Mouse (Mus musculus) midbrain, embryonic 13.5 days (tissue): Measurements from ENCODE around the gene Vmn2r70. TPM values are rescaled to one million over a fixed set of nuclear protein-coding genes. Genes with fewer than 3 reads are reported as not detected.

Experiments used
- ATAC-seq: fragments of 200-750 bp; cut with Nextera tagmentation; 2 replicates; pipeline ENCODE4 v1.8.0; 2017; ENCODE audit warnings: mild to moderate bottlenecking, moderate TSS enrichment, moderate library complexity
- H3K27ac ChIP-seq: fragments of 300-500 bp; sonication (generic); 2 replicates; pipeline ENCODE4 v1.5.1; 2015; ENCODE audit warnings: inconsistent platforms, mild to moderate bottlenecking, moderate library complexity
- H3K27me3 ChIP-seq: fragments of 300-500 bp; sonication (generic); 2 replicates; pipeline ENCODE4 v1.6.1; 2015; ENCODE audit warnings: mild to moderate bottlenecking, inconsistent platforms
- H3K36me3 ChIP-seq: fragments of 300-500 bp; sonication (generic); 2 replicates; pipeline ENCODE4 v1.6.1; 2015; ENCODE audit warnings: mild to moderate bottlenecking, inconsistent platforms
- H3K4me1 ChIP-seq: fragments of 300-500 bp; sonication (generic); replicated peaks from 2 replicates; pipeline ENCODE4 v1.6.1; 2015; ENCODE audit warnings: inconsistent platforms
- H3K4me2 ChIP-seq: fragments of 300-500 bp; sonication (generic); replicated peaks from 2 replicates; pipeline ENCODE4 v1.6.1; 2015; ENCODE audit warnings: moderate library complexity, mild to moderate bottlenecking, inconsistent platforms
- H3K4me3 ChIP-seq: fragments of 300-500 bp; sonication (generic); replicated peaks from 2 replicates; pipeline ENCODE4 v1.5.1; 2015; ENCODE audit warnings: mild to moderate bottlenecking, inconsistent platforms
- H3K9ac ChIP-seq: fragments of 300-500 bp; sonication (generic); replicated peaks from 2 replicates; pipeline ENCODE4 v1.6.1; 2015; ENCODE audit warnings: mild to moderate bottlenecking, inconsistent platforms
- H3K9me3 ChIP-seq: fragments of 300-500 bp; sonication (generic); 2 replicates; pipeline ENCODE4 v1.6.1; 2016; ENCODE audit warnings: mild to moderate bottlenecking, inconsistent platforms
- WGBS: fragments of 180-500 bp; shearing (Covaris S2); methylation state at CpG from one replicate; pipeline ENCODE4 v1.1.7; 2015; 5-methylcytosine and 5-hydroxymethylcytosine counted together
- polyA plus RNA-seq: library from polyadenylated mRNA; unstranded; fragments of >200 nt; fragmentation: Nextera tagmentation; extraction: Ambion mirVana; gene quantifications from 2 replicates; pipeline ENCODE4 v1.2.1, GENCODE M21; 2015

Vmn2r70 gene
- polyA plus RNA-seq: not detected in 2 replicates

DNA sequence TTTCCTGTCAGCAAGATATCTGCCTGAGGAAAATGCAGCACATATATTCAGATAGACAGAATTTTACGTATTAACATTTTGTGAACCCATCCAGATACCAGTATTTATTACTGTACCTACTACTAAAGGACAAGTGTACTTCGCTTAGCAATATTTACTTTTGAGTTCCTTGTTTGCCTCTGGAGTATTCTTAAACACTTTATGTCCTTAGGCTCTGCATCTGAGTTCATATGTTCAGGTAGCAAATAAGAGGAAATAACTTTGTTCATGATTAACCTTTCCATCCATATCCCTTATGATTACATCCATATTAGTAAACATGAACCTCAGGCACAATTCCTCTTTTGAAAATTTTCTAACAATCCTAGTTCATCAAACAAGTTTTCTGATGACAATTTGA lies at the start of gene Vmn2r70:
Gene Vmn2r70 (minus strand): TSS at position 101 of the 400 bp plus-strand sequence.
- no peak within 1 kb of the TSS for H3K4me2 ChIP-seq
- no peaks in the 10 kb centered on the region; the same call in 1 of the 2 replicates for H3K9me3 ChIP-seq
- H3K36me3 ChIP-seq: no peaks in the 10 kb centered on the region
- H3K9ac ChIP-seq: no peak within 1 kb of the TSS
- no peak within 1 kb of the TSS for H3K27ac ChIP-seq
- H3K27me3 ChIP-seq: no peaks in the 10 kb centered on the region
- ATAC-seq: no peak
- no peaks in the 10 kb centered on the region for H3K4me1 ChIP-seq
- H3K4me3 ChIP-seq: no peak within 1 kb of the TSS
- WGBS: 83% methylated on average over 2 of the region's 2 CpGs

DNA sequence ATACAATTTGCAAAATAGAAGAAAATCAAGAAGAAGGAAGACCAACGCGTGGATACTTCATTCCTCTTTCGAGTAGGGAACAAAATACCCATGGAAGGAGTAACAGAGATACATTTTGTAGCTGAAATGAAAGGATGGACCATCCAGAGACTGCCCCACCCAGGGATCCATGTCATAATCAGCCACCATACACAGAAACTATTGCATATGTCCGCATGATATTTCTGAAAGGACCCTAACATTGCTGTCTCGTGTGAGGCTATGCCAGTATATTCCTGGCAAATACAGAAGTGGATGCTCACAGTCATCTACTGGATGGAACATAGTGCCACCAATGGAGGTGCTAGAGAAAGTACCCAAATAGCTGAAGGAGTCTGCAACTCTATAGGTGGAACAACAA lies 6.2 kb downstream of the Vmn2r70 start, which contains the start of gene Vmn2r71:
Gene Vmn2r71 (plus strand): TSS at position 301 of the 400 bp plus-strand sequence.
- Histone ChIP-seq H3K27ac (no peak within 1 kb of the TSS), H3K36me3 (no peaks in the 10 kb centered on the region), H3K4me2 (no peak within 1 kb of the TSS), H3K9me3 (peaks cover 2% of the 10 kb centered on the region; the same call in 1 of the 2 replicates), H3K4me1 (no peaks in the 10 kb centered on the region), H3K9ac (no peak within 1 kb of the TSS), H3K27me3 (no peaks in the 10 kb centered on the region), H3K4me3 (no peak within 1 kb of the TSS)
- 85% methylated on average over 5 of the region's 5 CpGs for WGBS
- no peak for ATAC-seq

DNA sequence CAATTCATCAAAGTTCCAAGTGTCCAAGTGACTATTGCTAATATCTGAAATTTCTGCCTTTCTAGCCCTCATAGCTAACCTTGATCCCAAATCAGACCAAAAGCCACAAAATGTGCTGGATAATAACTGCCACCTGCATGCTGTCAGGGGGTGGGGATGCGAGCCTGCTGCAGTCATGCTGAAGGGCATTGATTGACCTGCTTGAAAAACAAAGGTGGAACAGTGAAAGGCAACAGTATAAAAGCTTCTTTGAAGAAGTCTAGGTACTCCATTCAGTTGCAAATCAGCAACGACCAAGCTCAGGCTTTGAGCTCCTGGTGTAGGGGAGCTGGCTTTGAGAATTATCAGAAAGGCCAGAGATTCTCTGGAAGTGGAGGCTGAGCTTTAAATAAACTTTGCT lies 25.9 kb downstream of the Vmn2r70 start:
- H3K27ac ChIP-seq: no peak overlapping the region
- no peaks in the 10 kb centered on the region for H3K36me3 ChIP-seq
- 74% methylated on average over 2 of the region's 2 CpGs for WGBS
- H3K9ac ChIP-seq: no peak overlapping the region
- H3K4me3 ChIP-seq: no peak overlapping the region
- H3K27me3 ChIP-seq: no peaks in the 10 kb centered on the region
- no peaks in the 10 kb centered on the region for H3K4me1 ChIP-seq
- no peak for ATAC-seq
- no peak overlapping the region for H3K4me2 ChIP-seq
- H3K9me3 ChIP-seq: peaks cover 11% of the 10 kb centered on the region; the same call in 1 of the 2 replicates

DNA sequence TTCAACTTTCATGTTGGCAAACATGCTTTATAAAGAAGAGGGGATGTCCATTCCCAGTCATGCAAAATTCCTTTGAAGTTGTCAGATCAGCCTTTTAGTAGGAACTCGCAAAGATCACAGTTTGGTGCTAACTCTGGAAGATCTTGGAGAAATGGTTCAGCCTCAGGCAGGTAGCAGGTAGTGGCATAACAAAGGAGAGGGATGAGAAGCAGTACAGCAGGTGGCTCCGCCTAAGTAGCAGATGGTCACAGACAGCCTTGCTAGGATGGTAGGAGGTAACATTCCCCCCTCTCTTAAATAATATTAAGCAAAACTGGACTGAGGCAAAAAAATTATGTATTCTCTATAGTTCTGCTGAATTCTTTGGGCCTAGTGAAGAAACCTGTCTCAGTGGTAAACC lies 26.9 kb downstream of the Vmn2r70 start:
- H3K27ac ChIP-seq: no peak overlapping the region
- no peaks in the 10 kb centered on the region for H3K36me3 ChIP-seq
- H3K4me1 ChIP-seq: no peaks in the 10 kb centered on the region
- H3K9ac ChIP-seq: no peak overlapping the region
- 84% methylated on average over 2 of the region's 2 CpGs for WGBS
- H3K27me3 ChIP-seq: no peaks in the 10 kb centered on the region
- no peak overlapping the region for H3K4me2 ChIP-seq
- ATAC-seq: no peak
- H3K9me3 ChIP-seq: peaks cover 13% of the 10 kb centered on the region; the same call in 1 of the 2 replicates
- no peak overlapping the region for H3K4me3 ChIP-seq

Other genes with a start within 250 kb of the Vmn2r70 start
- not detected in 2 replicates for gene Vmn2r69, start 153.3 kb downstream of the Vmn2r70 start, polyA plus RNA-seq
- not detected in 2 replicates for gene Vmn2r71, start 6.1 kb downstream of the Vmn2r70 start, polyA plus RNA-seq
- gene Vmn2r72, start 185.9 kb upstream of the Vmn2r70 start, polyA plus RNA-seq: not detected in 2 replicates